Comparison of ENCODE assay signal across 18 mouse cellular contexts in the genomic region with DNA sequence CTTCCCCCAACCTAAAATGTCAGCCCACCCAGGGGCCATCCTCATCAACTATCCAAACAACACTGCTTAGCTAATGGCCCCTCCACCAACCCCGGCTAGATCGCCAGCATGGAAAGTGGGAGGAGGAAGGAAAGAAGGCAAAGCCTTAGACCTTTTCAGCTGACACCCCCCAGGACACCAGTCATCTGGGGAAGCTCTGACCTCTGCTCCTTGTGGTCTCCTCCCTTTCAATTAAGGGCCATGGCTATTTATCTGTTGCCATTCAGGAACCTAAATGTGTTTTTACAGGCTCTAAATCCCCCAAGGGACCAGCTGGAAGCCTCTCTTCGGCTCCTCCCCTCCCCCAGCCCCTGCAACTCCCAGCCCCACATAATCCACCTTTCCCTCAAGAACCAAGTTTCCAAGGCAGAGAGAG. TPM values are rescaled to one million over a fixed set of nuclear protein-coding genes. Genes with fewer than 3 reads are reported as not detected.
DNase-seq lines count a peak whose midpoint lies in the region; ATAC-seq and TF ChIP-seq lines count a peak whose summit lies in the region.
"Had no signal": no experiment of that assay in that cellular context is flagged by ENCODE, and none has a peak within 500 bp of the region (broad histone marks: within the 10 kb centered on the region; RNA-seq: fewer than 3 reads in every experiment).

No protein-coding gene starts in this region.

- intact Hi-C loops in heart, postnatal 10 days (cut with DNase I) = no loop called here

- H3K27ac ChIP-seq in heart, embryonic 13.5 days (replicated peaks) = no peak overlapping the region
- H3K27ac ChIP-seq in stomach, embryonic 14.5 days (ENCODE audit: low read length) = no peak overlapping the region
- no peak overlapping the region for H3K27ac ChIP-seq in stomach, postnatal 0 days (replicated peaks)
- H3K27ac ChIP-seq in limb, embryonic 11.5 days (replicated peaks; ENCODE audit: low read depth, low read length) = no peak overlapping the region
- H3K27ac ChIP-seq: kidney, embryonic 15.5 days; limb, embryonic 15.5 days; lung, embryonic 15.5 days had no signal

- H3K36me3 ChIP-seq in heart, embryonic 13.5 days = no peaks in the 10 kb centered on the region
- no peaks in the 10 kb centered on the region for H3K36me3 ChIP-seq in stomach, embryonic 14.5 days (ENCODE audit: control insufficient read depth, insufficient read depth, low read length)
- no peaks in the 10 kb centered on the region for H3K36me3 ChIP-seq in stomach, postnatal 0 days (ENCODE audit: control insufficient read depth, insufficient read depth, low read length)
- H3K36me3 ChIP-seq in limb, embryonic 11.5 days (ENCODE audit: control insufficient read depth, insufficient read depth, low read length) = no peaks in the 10 kb centered on the region
- H3K36me3 ChIP-seq: heart, embryonic 12.5 days; kidney, embryonic 15.5 days; limb, embryonic 15.5 days; lung, embryonic 15.5 days had no signal

- TF ChIP-seq EP300 in stomach, postnatal 0 days (optimal IDR thresholded peaks at IDR 0.05) = no peak

- DNase-seq in heart, postnatal 10 days = no peak
- DNase-seq in stomach, postnatal 0 days (ENCODE audit: low spot score) = no peak
- DNase-seq in limb, embryonic 11.5 days (ENCODE audit: low spot score) = peak; percentile 36
- no peak for DNase-seq in layer of hippocampus, adult 9-11 months
- no peak for DNase-seq in spleen, postnatal 36 days (ENCODE audit: low spot score in 2 of 2)
- DNase-seq in urinary bladder, adult 18-20 months (ENCODE audit: low spot score in 2 of 2) = no peak
- DNase-seq: adrenal gland, adult 8-10 months; cerebellum, postnatal 14 days; right cerebral cortex, postnatal 14 days; thymus, postnatal 25 days had no signal

- 17% methylated on average over 3 of the region's 3 CpGs for WGBS in heart, embryonic 13.5 days
- 0% methylated on average over 3 of the region's 3 CpGs for WGBS in stomach, embryonic 14.5 days
- WGBS in stomach, postnatal 0 days = 19% methylated on average over 3 of the region's 3 CpGs
- WGBS in limb, embryonic 11.5 days = 0% methylated on average over 3 of the region's 3 CpGs

- H3K9ac ChIP-seq in heart, embryonic 13.5 days = peak overlapping the region; percentile 24; the same call in 1 of the 2 replicates
- H3K9ac ChIP-seq in stomach, embryonic 14.5 days (replicated peaks; ENCODE audit: low read depth, low read length) = no peak overlapping the region
- no peak overlapping the region for H3K9ac ChIP-seq in stomach, postnatal 0 days (ENCODE audit: low read length)
- no peak overlapping the region for H3K9ac ChIP-seq in limb, embryonic 11.5 days (ENCODE audit: low read length)
- H3K9ac ChIP-seq: heart, embryonic 12.5 days; kidney, embryonic 15.5 days; limb, embryonic 15.5 days; lung, embryonic 15.5 days had no signal

- no peaks in the 10 kb centered on the region for H3K9me3 ChIP-seq in heart, embryonic 13.5 days
- H3K9me3 ChIP-seq in stomach, embryonic 14.5 days (ENCODE audit: control insufficient read depth, low read depth, low read length) = no peaks in the 10 kb centered on the region
- no peaks in the 10 kb centered on the region for H3K9me3 ChIP-seq in stomach, postnatal 0 days (ENCODE audit: control insufficient read depth, low read length)
- no peaks in the 10 kb centered on the region for H3K9me3 ChIP-seq in limb, embryonic 11.5 days (ENCODE audit: control insufficient read depth, low read length)
- H3K9me3 ChIP-seq: heart, embryonic 12.5 days; kidney, embryonic 15.5 days; limb, embryonic 15.5 days; lung, embryonic 15.5 days; megakaryocyte, embryonic 14.5 days had no signal

- no peak overlapping the region for H3K4me3 ChIP-seq in heart, embryonic 13.5 days
- no peak overlapping the region for H3K4me3 ChIP-seq in stomach, embryonic 14.5 days (ENCODE audit: low read depth, low read length)
- H3K4me3 ChIP-seq in stomach, postnatal 0 days (ENCODE audit: low read depth, low read length) = no peak overlapping the region
- no peak overlapping the region for H3K4me3 ChIP-seq in limb, embryonic 11.5 days (ENCODE audit: low read depth, low read length)
- H3K4me3 ChIP-seq: heart, embryonic 12.5 days; kidney, embryonic 15.5 days; limb, embryonic 15.5 days; lung, embryonic 15.5 days; megakaryocyte, embryonic 14.5 days had no signal

- no peaks in the 10 kb centered on the region for H3K27me3 ChIP-seq in heart, embryonic 13.5 days (replicated peaks)
- H3K27me3 ChIP-seq in stomach, embryonic 14.5 days (ENCODE audit: control insufficient read depth, insufficient read depth, low read length) = no peaks in the 10 kb centered on the region
- H3K27me3 ChIP-seq in stomach, postnatal 0 days (ENCODE audit: control insufficient read depth, insufficient read depth, low read length) = no peaks in the 10 kb centered on the region
- H3K27me3 ChIP-seq in limb, embryonic 11.5 days (ENCODE audit: control insufficient read depth, insufficient read depth, low read length) = no peaks in the 10 kb centered on the region
- H3K27me3 ChIP-seq: heart, embryonic 12.5 days; kidney, embryonic 15.5 days; limb, embryonic 15.5 days; lung, embryonic 15.5 days; megakaryocyte, embryonic 14.5 days had no signal

- TF ChIP-seq CTCF in stomach, postnatal 0 days (IDR thresholded peaks at IDR 0.05; ENCODE audit: low read depth) = no peak

- H3K4me1 ChIP-seq in heart, embryonic 13.5 days = peaks cover 36% of the 10 kb centered on the region
- H3K4me1 ChIP-seq in stomach, embryonic 14.5 days (ENCODE audit: control insufficient read depth, insufficient read depth, low read length) = peaks cover 14% of the 10 kb centered on the region
- no peaks in the 10 kb centered on the region for H3K4me1 ChIP-seq in stomach, postnatal 0 days (replicated peaks; ENCODE audit: control insufficient read depth, insufficient read depth)
- peaks cover 26% of the 10 kb centered on the region for H3K4me1 ChIP-seq in limb, embryonic 11.5 days (ENCODE audit: control insufficient read depth, insufficient read depth, low read length)
- H3K4me1 ChIP-seq: megakaryocyte, embryonic 14.5 days had no signal

- 0 out of 2 replicates have a peak overlapping the region, but pooled peaks have one; percentile 5 for H3K4me2 ChIP-seq in heart, embryonic 13.5 days
- H3K4me2 ChIP-seq in stomach, embryonic 14.5 days (replicated peaks; ENCODE audit: low read depth, low read length) = 0 out of 2 replicates have a peak overlapping the region, but pooled peaks have one; percentile 3
- no peak overlapping the region for H3K4me2 ChIP-seq in stomach, postnatal 0 days (replicated peaks; ENCODE audit: low read depth)
- H3K4me2 ChIP-seq in limb, embryonic 11.5 days (ENCODE audit: low read depth, severe bottlenecking) = peak overlapping the region; percentile 20; the same call in 1 of the 2 replicates
- H3K4me2 ChIP-seq: heart, embryonic 12.5 days; kidney, embryonic 15.5 days; limb, embryonic 15.5 days; lung, embryonic 15.5 days had no signal

- ATAC-seq in heart, embryonic 13.5 days (ENCODE audit: extremely low read depth, insufficient number of reproducible peaks, low FRiP score, low TSS enrichment) = no peak
- no peak for ATAC-seq in stomach, embryonic 14.5 days (ENCODE audit: insufficient number of reproducible peaks, insufficient read depth, low FRiP score, low read depth)
- ATAC-seq in stomach, postnatal 0 days (ENCODE audit: low FRiP score, low TSS enrichment) = no peak
- ATAC-seq in limb, embryonic 11.5 days (ENCODE audit: insufficient number of reproducible peaks, low FRiP score, low TSS enrichment, low read depth) = no peak
- ATAC-seq: hindbrain, embryonic 16.5 days had no signal

RNA-seq across cellular contexts. Expression of a gene that starts 42.3 kb away (rescaled TPM):
- 13.8 and 14.2 TPM in 2 replicates for polyA plus RNA-seq in heart, embryonic 13.5 days (2015; fragmentation: Nextera tagmentation; extraction: Ambion mirVana)
- 10 to 100 TPM; 40.8 to 53.0 TPM for total RNA-seq in heart, postnatal 10 days (2021)
- polyA plus RNA-seq in stomach, embryonic 14.5 days (2014; fragmentation: Nextera tagmentation; extraction: Ambion mirVana) = 41.5 and 47.7 TPM in 2 replicates
- 7.3 and 8.5 TPM in 2 replicates for polyA plus RNA-seq in stomach, postnatal 0 days (2015; fragmentation: Nextera tagmentation; extraction: Ambion mirVana)
- polyA plus RNA-seq in limb, embryonic 11.5 days (2014; fragmentation: Nextera tagmentation; extraction: Ambion mirVana) = 53.4 and 62.0 TPM in 2 replicates
